Mouse (Mus musculus) c-Kit-negative CD71-positive TER-119-positive erythroid progenitor cells, embryonic 14.5 days (primary cell): ENCODE results near the gene Sf3b1.
"Not testable (repeated sequence)": the region's sequence is repeated elsewhere in the genome, so short reads cannot be mapped to it uniquely, and the experiment has no call there.

Experiments
- DNase-seq: peaks from one replicate; pipeline ENCODE4 v3.0.0-alpha.2; 2013; ENCODE audit warnings: low read depth, low spot score

The Sf3b1 gene

GRCm38 (mm10) chr1:55027253-55027801, at the start of gene Sf3b1:
Gene Sf3b1, minus strand, starts transcription at chr1:55027481.
- DNase-seq = peak; percentile 93

- no peak for DNase-seq
Measured at GRCm38 (mm10) chr1:55076395-55076743, 49.1 kb upstream of the Sf3b1 start.

- no peak for DNase-seq
Measured at GRCm38 (mm10) chr1:55075652-55076394, 48.5 kb upstream of the Sf3b1 start.

GRCm38 (mm10) chr1:55074757-55075156, 47.5 kb upstream of the Sf3b1 start:
- no peak for DNase-seq

GRCm38 (mm10) chr1:55072328-55072727, 45.0 kb upstream of the Sf3b1 start:
- DNase-seq = not testable (repeated sequence)

GRCm38 (mm10) chr1:55061772-55062171, 34.5 kb upstream of the Sf3b1 start:
- no peak for DNase-seq

- DNase-seq = no peak
Measured at GRCm38 (mm10) chr1:55061099-55061498, 33.8 kb upstream of the Sf3b1 start.

GRCm38 (mm10) chr1:55058383-55058782, 31.1 kb upstream of the Sf3b1 start:
- not testable (repeated sequence) for DNase-seq

GRCm38 (mm10) chr1:55055322-55056115, 28.2 kb upstream of the Sf3b1 start:
- no peak for DNase-seq

GRCm38 (mm10) chr1:55053596-55053995, 26.3 kb upstream of the Sf3b1 start:
- DNase-seq = no peak

GRCm38 (mm10) chr1:55053005-55053404, 25.7 kb upstream of the Sf3b1 start:
- DNase-seq = peak; percentile 74

- DNase-seq = peak; percentile 96
Measured at GRCm38 (mm10) chr1:55052355-55052953, 25.2 kb upstream of the Sf3b1 start, which contains the start of gene Coq10b. Gene Coq10b, plus strand, starts transcription at chr1:55052770.

- no peak for DNase-seq
Measured at GRCm38 (mm10) chr1:55051671-55052070, 24.4 kb upstream of the Sf3b1 start.

- DNase-seq = no peak
Measured at GRCm38 (mm10) chr1:55048841-55049587, 21.7 kb upstream of the Sf3b1 start.

- DNase-seq = no peak
Measured at GRCm38 (mm10) chr1:55043164-55043563, 15.9 kb upstream of the Sf3b1 start.

- DNase-seq = no peak
Measured at GRCm38 (mm10) chr1:55042246-55042645, 15.0 kb upstream of the Sf3b1 start.

- DNase-seq = no peak
Measured at GRCm38 (mm10) chr1:55041691-55042090, 14.4 kb upstream of the Sf3b1 start.

GRCm38 (mm10) chr1:55039944-55040343, 12.7 kb upstream of the Sf3b1 start:
- DNase-seq = no peak

- no peak for DNase-seq
Measured at GRCm38 (mm10) chr1:55031026-55031779, 3.9 kb upstream of the Sf3b1 start.

GRCm38 (mm10) chr1:55029446-55029845, 2.2 kb upstream of the Sf3b1 start:
- DNase-seq = no peak
